Mouse (Mus musculus) heart, embryonic 11.5 days (tissue): ENCODE measurements around the gene Sorcs3. TPM values are rescaled to one million over a fixed set of nuclear protein-coding genes. Genes with fewer than 3 reads are reported as not detected.

Experiments
- ATAC-seq: fragments of 200-750 bp; cut with Nextera tagmentation; replicated peaks from 2 replicates; pipeline ENCODE4 v1.8.0; 2017; ENCODE audit warnings: moderate library complexity; ENCODE audit not compliant: insufficient number of reproducible peaks, low FRiP score, low TSS enrichment
- H3K27ac ChIP-seq: fragments of 300-500 bp; sonication (generic); 2 replicates; pipeline ENCODE4 v1.5.1; 2014; ENCODE audit warnings: mild to moderate bottlenecking, low read depth, low read length
- H3K27me3 ChIP-seq: fragments of 300-500 bp; sonication (generic); 2 replicates; pipeline ENCODE4 v1.6.1; 2014; ENCODE audit warnings: mild to moderate bottlenecking, low read length, mixed read lengths; ENCODE audit not compliant: control insufficient read depth, insufficient read depth
- H3K36me3 ChIP-seq: fragments of 300-500 bp; sonication (generic); 2 replicates; pipeline ENCODE4 v1.6.1; 2014; ENCODE audit warnings: mild to moderate bottlenecking, low read length, moderate library complexity, mixed read lengths; ENCODE audit not compliant: control insufficient read depth, insufficient read depth
- H3K4me1 ChIP-seq: fragments of 300-500 bp; sonication (generic); 2 replicates; pipeline ENCODE4 v1.6.1; 2014; ENCODE audit warnings: low read length; ENCODE audit not compliant: control insufficient read depth, insufficient read depth
- H3K4me2 ChIP-seq: fragments of 300-500 bp; sonication (generic); 2 replicates; pipeline ENCODE4 v1.6.1; 2014; ENCODE audit warnings: mild to moderate bottlenecking, moderate library complexity
- H3K4me3 ChIP-seq: fragments of 300-500 bp; sonication (generic); 2 replicates; pipeline ENCODE4 v1.5.1; 2014; ENCODE audit warnings: low read depth, low read length
- H3K9ac ChIP-seq: fragments of 300-500 bp; sonication (generic); 2 replicates; pipeline ENCODE4 v1.6.1; 2014; ENCODE audit warnings: mild to moderate bottlenecking, low read depth, low read length, moderate library complexity
- H3K9me3 ChIP-seq: fragments of 300-500 bp; sonication (generic); replicated peaks from 2 replicates; pipeline ENCODE4 v1.6.1; 2016; ENCODE audit warnings: low read length; ENCODE audit not compliant: control insufficient read depth
- WGBS: fragments of 180-500 bp; shearing (Covaris S2); extraction: QIAGEN DNeasy Blood & Tissue Kit; methylation state at CpG from one replicate; pipeline ENCODE4 v1.1.7; 2014; ENCODE audit not compliant: insufficient replicate concordance; 5-methylcytosine and 5-hydroxymethylcytosine counted together
- polyA plus RNA-seq: library from polyadenylated mRNA; unstranded; fragments of >200 nt; fragmentation: Nextera tagmentation; extraction: Ambion mirVana; gene quantifications from 2 replicates; pipeline ENCODE4 v1.2.1, GENCODE M21; 2014

Sorcs3 gene
- polyA plus RNA-seq, 1 experiment from 2014 or later, result 0.44 TPM

- Histone ChIP-seq H3K36me3 (no peaks in the 10 kb centered on the region), H3K9ac (no peak overlapping the region), H3K4me1 (no peaks in the 10 kb centered on the region), H3K9me3 (no peaks in the 10 kb centered on the region), H3K27ac (no peak overlapping the region), H3K4me3 (no peak overlapping the region), H3K4me2 (no peak overlapping the region), H3K27me3 (no peaks in the 10 kb centered on the region)
- ATAC-seq, result no peak
- 73% methylated on average over 1 of the region's 1 CpGs for WGBS
Measured at GRCm38 (mm10) chr19:48850466-48850865, 644.6 kb downstream of the Sorcs3 start.
